Mouse (Mus musculus) forebrain, embryonic 14.5 days (tissue): ENCODE data around the gene Agap2. TPM values are rescaled to one million over a fixed set of nuclear protein-coding genes. Genes with fewer than 3 reads are reported as not detected.
"Not testable (repeated sequence)": the region's sequence is repeated elsewhere in the genome, so short reads cannot be mapped to it uniquely, and the experiment has no call there.

Experiments used
- ATAC-seq: fragments of 200-750 bp; cut with Nextera tagmentation; 2 replicates; pipeline ENCODE4 v1.8.0; 2017; ENCODE audit warnings: mild to moderate bottlenecking, moderate library complexity
- DNase-seq: peaks from one replicate; pipeline ENCODE4 v3.0.0-alpha.2; 2015; ENCODE audit warnings: low spot score
- H3K27ac ChIP-seq: fragments of 300-500 bp; sonication (generic); 2 replicates; pipeline ENCODE4 v1.5.1; 2014; ENCODE audit warnings: low read depth, mild to moderate bottlenecking, control low read depth, low read length, moderate library complexity
- H3K27me3 ChIP-seq: fragments of 300-500 bp; sonication (generic); replicated peaks from 2 replicates; pipeline ENCODE4 v1.6.1; 2014; ENCODE audit warnings: low read length, control low read depth, mixed read lengths; ENCODE audit not compliant: control insufficient read depth, insufficient read depth
- H3K36me3 ChIP-seq: fragments of 300-500 bp; sonication (generic); 2 replicates; pipeline ENCODE4 v1.6.1; 2014; ENCODE audit warnings: low read length, control low read depth; ENCODE audit not compliant: control insufficient read depth, insufficient read depth
- H3K4me1 ChIP-seq: fragments of 300-500 bp; sonication (generic); 2 replicates; pipeline ENCODE4 v1.6.1; 2014; ENCODE audit warnings: antibody characterized with exemption, low read length, control low read depth; ENCODE audit not compliant: control insufficient read depth, insufficient read depth
- H3K4me2 ChIP-seq: fragments of 300-500 bp; sonication (generic); 2 replicates; pipeline ENCODE4 v1.6.1; 2014; ENCODE audit warnings: mild to moderate bottlenecking, control low read depth, low read length
- H3K4me3 ChIP-seq: fragments of 300-500 bp; sonication (generic); 2 replicates; pipeline ENCODE4 v1.5.1; 2014; ENCODE audit warnings: low read depth, low read length, control low read depth
- H3K9ac ChIP-seq: fragments of 300-500 bp; sonication (generic); 2 replicates; pipeline ENCODE4 v1.6.1; 2014; ENCODE audit warnings: mild to moderate bottlenecking, low read length, control low read depth, moderate library complexity
- H3K9me3 ChIP-seq: fragments of 300-500 bp; sonication (generic); replicated peaks from 2 replicates; pipeline ENCODE4 v1.6.1; 2016; ENCODE audit warnings: low read length, control low read depth, mixed read lengths; ENCODE audit not compliant: control insufficient read depth
- WGBS: fragments of 180-500 bp; shearing (Covaris S2); extraction: QIAGEN DNeasy Blood & Tissue Kit; methylation state at CpG from one replicate; pipeline ENCODE4 v1.1.7; 2014; 5-methylcytosine and 5-hydroxymethylcytosine counted together
- polyA plus RNA-seq: library from polyadenylated mRNA; unstranded; fragments of >200 nt; fragmentation: Nextera tagmentation; extraction: Ambion mirVana; gene quantifications from 2 replicates; pipeline ENCODE4 v1.2.1, GENCODE M21; 2014

The Agap2 gene
- polyA plus RNA-seq, 1 experiment from 2014 or later: 3.9 TPM

GRCm38 (mm10) chr10:127056490-127056889 is 18.6 kb upstream of the Agap2 start:
- H3K4me1 ChIP-seq: peaks cover 14% of the 10 kb centered on the region
- H3K4me3 ChIP-seq: no peak overlapping the region
- no peak overlapping the region for H3K4me2 ChIP-seq
- H3K9me3 ChIP-seq: no peaks in the 10 kb centered on the region
- WGBS: 94% methylated on average over 20 of the region's 20 CpGs
- no peak for DNase-seq
- no peak overlapping the region for H3K9ac ChIP-seq
- H3K27me3 ChIP-seq: peaks cover under 1% of the 10 kb centered on the region; the same call in 1 of the 2 replicates
- H3K27ac ChIP-seq: no peak overlapping the region
- H3K36me3 ChIP-seq: peaks cover 43% of the 10 kb centered on the region
- no peak for ATAC-seq

- peak overlapping the region; percentile 87 for H3K4me2 ChIP-seq
- ATAC-seq (peak; percentile 21; the same call in 1 of the 2 replicates), DNase-seq (peak; percentile 85)
- H3K36me3 ChIP-seq: peaks cover 43% of the 10 kb centered on the region
- H3K27me3 ChIP-seq: no peaks in the 10 kb centered on the region
- WGBS: 1% methylated on average over 9 of the region's 9 CpGs
- H3K27ac ChIP-seq: no peak overlapping the region
- peaks cover 20% of the 10 kb centered on the region for H3K4me1 ChIP-seq
- no peaks in the 10 kb centered on the region for H3K9me3 ChIP-seq
- H3K4me3 ChIP-seq: peak overlapping the region; percentile 89
- peak overlapping the region; percentile 97 for H3K9ac ChIP-seq
Measured at GRCm38 (mm10) chr10:127058161-127058560, 16.9 kb upstream of the Agap2 start.

- WGBS: 6% methylated on average over 8 of the region's 8 CpGs
- 0 out of 2 replicates have a peak overlapping the region, but pooled peaks have one; percentile 95 for H3K27ac ChIP-seq
- no peaks in the 10 kb centered on the region for H3K9me3 ChIP-seq
- H3K4me1 ChIP-seq: peaks cover 20% of the 10 kb centered on the region
- H3K4me2 ChIP-seq: peak overlapping the region; percentile 87
- DNase-seq (no peak), ATAC-seq (no peak)
- H3K9ac ChIP-seq: peak overlapping the region; percentile 97
- no peaks in the 10 kb centered on the region for H3K27me3 ChIP-seq
- peaks cover 40% of the 10 kb centered on the region for H3K36me3 ChIP-seq
- peak overlapping the region; percentile 89 for H3K4me3 ChIP-seq
Measured at GRCm38 (mm10) chr10:127058708-127059107, 16.4 kb upstream of the Agap2 start.

GRCm38 (mm10) chr10:127059174-127059967 is 15.7 kb upstream of the Agap2 start:
- Histone ChIP-seq H3K27me3 (no peaks in the 10 kb centered on the region), H3K4me2 (peak overlapping the region; percentile 87), H3K4me1 (peaks cover 20% of the 10 kb centered on the region), H3K36me3 (peaks cover 33% of the 10 kb centered on the region), H3K9me3 (no peaks in the 10 kb centered on the region), H3K9ac (peak overlapping the region; percentile 97), H3K27ac (peak overlapping the region; percentile 95), H3K4me3 (peak overlapping the region; percentile 89)
- DNase-seq: peak; percentile 60
- under 1% methylated on average over 58 of the region's 92 CpGs for WGBS
- peak; percentile 8; the same call in 1 of the 2 replicates for ATAC-seq

- peak within 1 kb of the TSS; percentile 87 for H3K4me2 ChIP-seq
- ATAC-seq (peak; percentile 53), DNase-seq (peak; percentile 93)
- no peaks in the 10 kb centered on the region for H3K27me3 ChIP-seq
- under 1% methylated on average over 42 of the region's 72 CpGs for WGBS
- H3K9me3 ChIP-seq: no peaks in the 10 kb centered on the region
- H3K36me3 ChIP-seq: peaks cover 33% of the 10 kb centered on the region
- peak within 1 kb of the TSS; percentile 89 for H3K4me3 ChIP-seq
- peaks cover 26% of the 10 kb centered on the region for H3K4me1 ChIP-seq
- H3K9ac ChIP-seq: peak within 1 kb of the TSS; percentile 97
- peak within 1 kb of the TSS; percentile 95 for H3K27ac ChIP-seq
Measured at GRCm38 (mm10) chr10:127059968-127060916, 14.8 kb upstream of the Agap2 start, which contains the start of gene March9. Gene March9, minus strand, starts transcription at chr10:127060184.

- peak overlapping the region; percentile 87 for H3K4me2 ChIP-seq
- no peaks in the 10 kb centered on the region for H3K9me3 ChIP-seq
- peak overlapping the region; percentile 89 for H3K4me3 ChIP-seq
- peaks cover 33% of the 10 kb centered on the region for H3K36me3 ChIP-seq
- no peaks in the 10 kb centered on the region for H3K27me3 ChIP-seq
- H3K27ac ChIP-seq: peak overlapping the region; percentile 95
- WGBS: 10% methylated on average over 5 of the region's 5 CpGs
- H3K9ac ChIP-seq: peak overlapping the region; percentile 97
- DNase-seq (peak; percentile 49), ATAC-seq (no peak)
- peaks cover 26% of the 10 kb centered on the region for H3K4me1 ChIP-seq
Measured at GRCm38 (mm10) chr10:127061085-127061484, 14.0 kb upstream of the Agap2 start.

- no peak for ATAC-seq
- H3K27me3 ChIP-seq: no peaks in the 10 kb centered on the region
- WGBS: 71% methylated on average over 2 of the region's 2 CpGs
- H3K9me3 ChIP-seq: no peaks in the 10 kb centered on the region
- H3K9ac ChIP-seq: peak overlapping the region; percentile 97; the same call in 1 of the 2 replicates
- peaks cover 26% of the 10 kb centered on the region for H3K4me1 ChIP-seq
- H3K4me3 ChIP-seq: 0 out of 2 replicates have a peak overlapping the region, but pooled peaks have one; percentile 89
- DNase-seq: no peak
- peak overlapping the region; percentile 95 for H3K27ac ChIP-seq
- H3K36me3 ChIP-seq: peaks cover 33% of the 10 kb centered on the region
- H3K4me2 ChIP-seq: peak overlapping the region; percentile 87
Measured at GRCm38 (mm10) chr10:127061513-127061912, 13.6 kb upstream of the Agap2 start.

GRCm38 (mm10) chr10:127062101-127062500 is 13.0 kb upstream of the Agap2 start:
- not testable (repeated sequence) for ATAC-seq, H3K9ac ChIP-seq, H3K27ac ChIP-seq, DNase-seq, H3K27me3 ChIP-seq, H3K4me3 ChIP-seq, H3K9me3 ChIP-seq, H3K4me2 ChIP-seq
- H3K36me3 ChIP-seq: peaks cover 33% of the 10 kb centered on the region
- H3K4me1 ChIP-seq: peaks cover 26% of the 10 kb centered on the region
- WGBS: 85% methylated on average over 4 of the region's 4 CpGs
